Mouse (Mus musculus) 3T3-L1 (cell line): ENCODE measurements at regions not wholly inside any gene's neighbourhood (a gene's known extent, or its start where the extent isn't known, plus 50 kb on each side); places are given as distances from the start of the nearest gene placed in this dataset.

ENCODE experiments used
- DNase-seq: peaks from one replicate; pipeline ENCODE4 v3.0.0-alpha.2; 2015; ENCODE audit warnings: low read depth, low spot score

DNA sequence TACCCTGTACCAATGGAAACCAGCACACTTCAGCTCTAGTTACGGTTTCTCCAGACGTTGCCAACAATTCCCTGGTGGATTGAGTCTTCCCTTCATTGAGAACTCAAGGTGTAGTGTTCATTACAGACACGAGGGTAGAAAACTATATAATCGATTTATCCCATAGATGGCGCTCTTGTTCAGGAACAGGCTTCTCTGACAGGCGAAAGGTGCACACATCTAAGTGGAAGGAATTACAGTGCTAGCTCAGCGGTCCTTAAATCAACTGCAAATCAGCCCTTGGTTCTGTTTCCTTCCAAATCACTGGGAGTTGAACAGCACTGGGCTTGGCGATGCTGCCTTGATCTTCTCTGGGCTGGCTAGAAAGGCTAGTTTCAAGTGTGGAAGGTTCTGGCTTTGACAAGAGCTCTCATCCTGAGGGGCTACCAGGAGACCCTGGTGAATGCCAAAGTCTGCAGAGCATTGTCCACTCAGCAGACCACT lies 161.1 kb downstream of the March11 start:
- peak; percentile 55 for DNase-seq

DNA sequence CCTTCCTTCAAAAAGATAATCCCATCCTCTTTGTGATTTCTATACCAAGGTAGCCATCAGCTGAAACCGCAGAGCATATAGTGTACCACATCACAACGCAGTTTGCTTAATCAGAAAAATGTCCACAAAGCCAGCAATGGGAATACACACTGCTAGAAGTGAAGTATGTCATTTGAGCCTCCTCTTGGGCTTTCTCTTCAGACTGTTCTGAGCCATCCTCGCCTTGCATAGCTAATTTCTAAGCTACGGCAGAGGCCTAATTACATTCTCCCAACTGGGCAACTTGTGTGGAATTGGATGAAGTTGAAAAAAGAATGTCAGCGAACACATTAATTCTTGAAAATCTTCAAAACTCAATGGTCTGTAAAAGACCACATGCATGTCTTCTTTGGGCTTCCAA lies 178.5 kb downstream of the March11 start:
- DNase-seq, result no peak
